Mouse (Mus musculus) stomach, postnatal 0 days (tissue): ENCODE results near the gene Rasa4. TPM values are rescaled to one million over a fixed set of nuclear protein-coding genes. Genes with fewer than 3 reads are reported as not detected.
"Not testable (repeated sequence)": the region's sequence is repeated elsewhere in the genome, so short reads cannot be mapped to it uniquely, and the experiment has no call there.

Experiments used
- ATAC-seq: fragments of 200-750 bp; cut with Nextera tagmentation; 2 replicates; pipeline ENCODE4 v1.8.0; 2017; ENCODE audit not compliant: low FRiP score, low TSS enrichment
- DNase-seq: peaks from one replicate; pipeline ENCODE4 v3.0.0-alpha.2; 2016; ENCODE audit warnings: low spot score
- H3K27ac ChIP-seq: fragments of 300-500 bp; sonication (generic); replicated peaks from 2 replicates; pipeline ENCODE4 v1.5.1; 2014; ENCODE audit warnings: mild to moderate bottlenecking, control low read depth
- H3K27me3 ChIP-seq: fragments of 300-500 bp; sonication (generic); 2 replicates; pipeline ENCODE4 v1.6.1; 2014; ENCODE audit warnings: low read length; ENCODE audit not compliant: control insufficient read depth, insufficient read depth
- H3K36me3 ChIP-seq: fragments of 300-500 bp; sonication (generic); 2 replicates; pipeline ENCODE4 v1.6.1; 2014; ENCODE audit warnings: low read length, mixed read lengths; ENCODE audit not compliant: control insufficient read depth, insufficient read depth
- H3K4me1 ChIP-seq: fragments of 300-500 bp; sonication (generic); replicated peaks from 2 replicates; pipeline ENCODE4 v1.6.1; 2014; ENCODE audit warnings: antibody characterized with exemption; ENCODE audit not compliant: control insufficient read depth, insufficient read depth
- H3K4me2 ChIP-seq: fragments of 300-500 bp; sonication (generic); replicated peaks from 2 replicates; pipeline ENCODE4 v1.6.1; 2014; ENCODE audit warnings: low read depth, mild to moderate bottlenecking, control low read depth, moderate library complexity
- H3K4me3 ChIP-seq: fragments of 300-500 bp; sonication (generic); 2 replicates; pipeline ENCODE4 v1.5.1; 2014; ENCODE audit warnings: low read depth, low read length, control low read depth
- H3K9ac ChIP-seq: fragments of 300-500 bp; sonication (generic); 2 replicates; pipeline ENCODE4 v1.6.1; 2014; ENCODE audit warnings: mild to moderate bottlenecking, low read length, control low read depth, mixed read lengths
- H3K9me3 ChIP-seq: fragments of 300-500 bp; sonication (generic); 2 replicates; pipeline ENCODE4 v1.6.1; 2016; ENCODE audit warnings: low read length; ENCODE audit not compliant: control insufficient read depth
- CTCF ChIP-seq: IDR thresholded peaks from 2 replicates; pipeline ENCODE4 v1.5.1; 2016; ENCODE audit warnings: antibody characterized with exemption, low read depth, mild to moderate bottlenecking, moderate library complexity
- EP300 ChIP-seq: optimal IDR thresholded peaks from 2 replicates; pipeline ENCODE3; 2016; ENCODE audit warnings: antibody characterized with exemption
- WGBS: fragments of 180-500 bp; shearing (Covaris S2); extraction: QIAGEN DNeasy Blood & Tissue Kit; methylation state at CpG from one replicate; pipeline ENCODE4 v1.1.7; 2014; 5-methylcytosine and 5-hydroxymethylcytosine counted together
- polyA plus RNA-seq: library from polyadenylated mRNA; unstranded; fragments of >200 nt; fragmentation: Nextera tagmentation; extraction: Ambion mirVana; gene quantifications from 2 replicates; pipeline ENCODE4 v1.2.1, GENCODE M21; 2015

Rasa4 gene
- polyA plus RNA-seq, 1 experiment from 2014 or later: 4.0 TPM

DNA sequence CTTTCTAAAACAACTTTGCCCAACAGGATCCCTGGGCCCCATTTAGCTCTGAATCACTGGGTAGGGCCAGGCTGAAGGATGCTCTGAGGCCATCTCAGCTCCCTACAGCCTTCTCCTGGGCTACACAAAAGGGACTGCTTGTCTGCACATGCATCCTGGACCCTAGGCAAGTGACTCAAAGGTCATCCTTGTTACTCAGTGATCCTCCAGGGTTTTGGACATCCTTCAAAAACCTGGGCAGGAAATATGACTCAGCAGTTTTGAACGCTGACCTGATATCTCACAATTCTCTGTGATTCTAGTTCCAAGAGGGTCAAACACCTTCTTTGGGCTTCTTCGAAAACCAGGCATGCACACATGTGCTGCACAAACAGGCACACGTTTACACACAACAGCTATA is 25.3 kb downstream of the Rasa4 start:
- Histone ChIP-seq H3K27me3 (no peaks in the 10 kb centered on the region), H3K4me2 (no peak overlapping the region), H3K27ac (no peak overlapping the region), H3K9ac (no peak overlapping the region), H3K36me3 (no peaks in the 10 kb centered on the region), H3K9me3 (no peaks in the 10 kb centered on the region), H3K4me3 (no peak overlapping the region), H3K4me1 (no peaks in the 10 kb centered on the region)
- no peak for DNase-seq
- 63% methylated on average over 3 of the region's 3 CpGs for WGBS
- TF ChIP-seq EP300 (no peak), CTCF (no peak)
- no peak for ATAC-seq

DNA sequence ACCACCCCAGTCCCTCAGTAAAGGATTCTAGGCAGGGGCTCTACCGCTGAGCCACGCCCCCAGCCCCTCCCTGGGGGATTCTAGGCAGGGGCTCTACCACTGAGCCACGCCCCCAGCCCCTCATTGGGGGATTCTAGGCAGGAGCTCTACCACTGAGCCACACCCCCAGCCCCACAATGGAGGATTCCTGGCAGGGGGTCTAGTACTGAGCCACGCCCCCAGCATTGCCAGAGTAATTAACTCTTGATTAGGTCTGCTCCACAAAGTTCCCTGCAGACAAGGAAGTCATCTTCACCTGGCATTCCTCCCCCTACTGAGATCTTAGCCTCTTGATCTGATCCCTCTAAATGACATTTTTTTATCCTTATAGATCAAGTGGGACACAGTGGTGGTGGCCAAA is 29.8 kb downstream of the Rasa4 start:
- not testable (repeated sequence) for ATAC-seq, H3K36me3 ChIP-seq, H3K4me1 ChIP-seq, DNase-seq, H3K27ac ChIP-seq, H3K27me3 ChIP-seq, H3K4me3 ChIP-seq, H3K9ac ChIP-seq, H3K4me2 ChIP-seq, H3K9me3 ChIP-seq
- WGBS: 41% methylated on average over 4 of the region's 4 CpGs

DNA sequence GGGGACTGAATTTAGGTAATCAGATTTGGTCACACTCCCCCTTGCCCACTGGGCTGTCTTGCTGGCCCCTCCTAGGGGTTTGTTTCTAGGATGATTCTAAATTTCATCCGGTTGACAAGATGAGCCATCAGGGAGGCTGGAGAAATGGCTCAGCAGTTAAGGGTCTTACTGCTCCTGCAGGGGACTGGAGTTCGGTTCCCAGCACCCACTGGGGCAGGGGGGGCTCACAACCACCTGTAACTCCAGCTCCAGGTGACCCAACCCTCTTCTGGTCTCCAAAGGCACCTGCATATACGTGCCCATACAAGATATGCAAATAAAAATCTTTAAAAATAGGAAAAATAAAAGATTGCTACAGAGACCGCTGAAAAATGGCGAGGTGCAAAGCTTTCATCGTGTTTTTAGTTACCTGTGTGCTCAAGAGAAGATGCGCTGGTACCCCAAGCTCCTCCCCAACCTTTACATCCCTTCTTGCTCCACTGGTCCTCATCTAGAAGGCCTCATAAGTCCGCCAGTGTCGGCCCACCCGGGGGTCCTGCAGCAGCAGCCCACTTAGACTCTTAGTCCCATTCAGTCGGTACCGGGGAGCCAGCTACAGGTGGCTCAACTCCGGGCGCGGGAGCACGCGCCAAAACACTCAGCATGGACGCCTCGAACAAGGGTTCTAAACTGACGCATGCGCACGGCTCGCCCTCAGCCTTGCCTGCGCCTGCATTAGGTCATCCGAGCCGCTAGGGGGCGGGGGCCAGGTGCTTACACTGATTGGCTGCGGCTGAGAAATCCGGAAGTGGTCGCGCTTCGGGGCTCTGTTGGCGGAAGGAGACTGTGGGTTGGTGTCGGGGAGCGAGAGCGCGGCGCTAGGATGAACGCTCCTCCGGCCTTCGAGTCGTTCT is 32.4 kb downstream of the Rasa4 start, which contains the start of gene Polr2j:
TSS of gene Polr2j (plus strand) at position 741 of the 893 bp plus-strand sequence.
- peak within 1 kb of the TSS; percentile 90 for H3K4me2 ChIP-seq
- peaks cover 3% of the 10 kb centered on the region; the same call in 1 of the 2 replicates for H3K4me1 ChIP-seq
- no peaks in the 10 kb centered on the region for H3K9me3 ChIP-seq
- DNase-seq (peak; percentile 97), ATAC-seq (peak; percentile 96)
- 3% methylated on average over 42 of the region's 42 CpGs for WGBS
- H3K36me3 ChIP-seq: peaks cover 6% of the 10 kb centered on the region; the same call in 1 of the 2 replicates
- H3K4me3 ChIP-seq: peak within 1 kb of the TSS; percentile 91
- peak; percentile 60 for TF ChIP-seq EP300
- peak; percentile 99 for TF ChIP-seq CTCF
- peak within 1 kb of the TSS; percentile 91 for H3K9ac ChIP-seq
- peak within 1 kb of the TSS; percentile 88 for H3K27ac ChIP-seq
- H3K27me3 ChIP-seq: no peaks in the 10 kb centered on the region

DNA sequence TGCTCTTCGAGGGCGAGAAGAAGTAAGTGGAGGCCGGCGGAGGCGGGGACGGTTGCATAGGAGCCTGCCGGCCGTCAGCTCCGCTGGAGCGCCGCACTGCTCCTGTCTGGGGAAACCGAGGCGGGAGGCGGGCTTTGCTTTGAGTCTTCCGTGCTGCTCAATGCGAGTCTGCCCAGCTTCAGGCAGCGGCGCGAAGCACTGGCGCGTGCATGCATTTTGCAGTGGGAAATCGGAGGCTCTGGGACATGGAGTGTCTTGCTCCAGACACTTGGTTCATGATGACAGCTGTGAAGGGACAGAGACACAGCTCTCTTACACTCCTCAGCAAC is 33.0 kb downstream of the Rasa4 start:
- peak overlapping the region; percentile 91 for H3K9ac ChIP-seq
- peaks cover 3% of the 10 kb centered on the region; the same call in 1 of the 2 replicates for H3K4me1 ChIP-seq
- H3K9me3 ChIP-seq: no peaks in the 10 kb centered on the region
- no peak for DNase-seq
- H3K4me3 ChIP-seq: peak overlapping the region; percentile 91
- H3K4me2 ChIP-seq: peak overlapping the region; percentile 90
- H3K27me3 ChIP-seq: no peaks in the 10 kb centered on the region
- TF ChIP-seq CTCF: no peak
- TF ChIP-seq EP300: no peak
- H3K36me3 ChIP-seq: peaks cover 6% of the 10 kb centered on the region; the same call in 1 of the 2 replicates
- peak overlapping the region; percentile 88 for H3K27ac ChIP-seq
- WGBS: 1% methylated on average over 21 of the region's 22 CpGs
- peak; percentile 50 for ATAC-seq

GRCm38 (mm10) chr5:136122165-136122564 is 38.4 kb downstream of the Rasa4 start:
- no peak overlapping the region for H3K9ac ChIP-seq
- H3K4me1 ChIP-seq: peaks cover 3% of the 10 kb centered on the region; the same call in 1 of the 2 replicates
- H3K27ac ChIP-seq: no peak overlapping the region
- no peak overlapping the region for H3K4me2 ChIP-seq
- TF ChIP-seq CTCF (no peak), EP300 (no peak)
- no peaks in the 10 kb centered on the region for H3K27me3 ChIP-seq
- ATAC-seq (peak; percentile 73; the same call in 1 of the 2 replicates), DNase-seq (peak; percentile 62)
- H3K4me3 ChIP-seq: no peak overlapping the region
- WGBS: 68% methylated on average over 10 of the region's 10 CpGs
- no peaks in the 10 kb centered on the region for H3K9me3 ChIP-seq
- H3K36me3 ChIP-seq: peaks cover 8% of the 10 kb centered on the region; the same call in 1 of the 2 replicates
